ENCODE assay signal across 8 mouse cellular contexts in genomic region chr13:22041142-22041536, GRCm38 (mm10). TPM values are rescaled to one million over a fixed set of nuclear protein-coding genes. Genes with fewer than 3 reads are reported as not detected.
DNase-seq lines count a peak whose midpoint lies in the region; ATAC-seq and TF ChIP-seq lines count a peak whose summit lies in the region.
"Not testable (repeated sequence)": the region's sequence is repeated elsewhere in the genome, so short reads cannot be mapped to it uniquely, and the experiment has no call there.

Gene Hist1h4i, minus strand, starts transcription at chr13:22041362.

- peak within 1 kb of the TSS; percentile 96 for H3K4me2 ChIP-seq in CH12.LX (ENCODE audit: insufficient read depth, low read depth, poor library complexity, severe bottlenecking)
- H3K4me2 ChIP-seq in forebrain, embryonic 12.5 days = peak within 1 kb of the TSS; percentile 77
- H3K4me2 ChIP-seq in heart, embryonic 16.5 days (ENCODE audit: low read depth, low read length) = peak within 1 kb of the TSS; percentile 68
- peak within 1 kb of the TSS; percentile 82 for H3K4me2 ChIP-seq in liver, embryonic 13.5 days
- peak within 1 kb of the TSS; percentile 73 for H3K4me2 ChIP-seq in stomach, embryonic 14.5 days (replicated peaks; ENCODE audit: low read depth, low read length)

- WGBS in forebrain, embryonic 12.5 days = 0% methylated on average over 27 of the region's 27 CpGs
- 0% methylated on average over 22 of the region's 27 CpGs for WGBS in heart, embryonic 16.5 days
- under 1% methylated on average over 27 of the region's 27 CpGs for WGBS in liver, embryonic 13.5 days (ENCODE audit: insufficient replicate concordance)
- WGBS in stomach, embryonic 14.5 days = under 1% methylated on average over 21 of the region's 27 CpGs

- not testable (repeated sequence) for H3K79me2 ChIP-seq in CH12.LX (replicated peaks; ENCODE audit: control insufficient read depth, extremely low read depth, insufficient read depth, poor library complexity, severe bottlenecking)

- not testable (repeated sequence) for TF ChIP-seq CTCF in CH12.LX (conservative IDR thresholded peaks at IDR 0.05 in 1 of 2, IDR thresholded peaks at IDR 0.05 in 1 of 2; ENCODE audit: low read depth in 2 of 2, low read length in 2 of 2)

- peak within 1 kb of the TSS; percentile 41 to 67 (median 48) for H3K4me3 ChIP-seq in CH12.LX (replicated peaks in 1 of 3; ENCODE audit: low read depth in 2 of 3, low read length in 2 of 3, poor library complexity in 1 of 3)
- H3K4me3 ChIP-seq in forebrain, embryonic 12.5 days (replicated peaks) = peak within 1 kb of the TSS; percentile 48
- H3K4me3 ChIP-seq in heart, embryonic 16.5 days (ENCODE audit: low read length) = peak within 1 kb of the TSS; percentile 55
- H3K4me3 ChIP-seq in liver, embryonic 13.5 days (replicated peaks) = peak within 1 kb of the TSS; percentile 61
- H3K4me3 ChIP-seq in stomach, embryonic 14.5 days (ENCODE audit: low read depth, low read length) = peak within 1 kb of the TSS; percentile 40

- H3K27ac ChIP-seq in CH12.LX (ENCODE audit: insufficient read depth, low read depth) = peak within 1 kb of the TSS; percentile 96
- peak within 1 kb of the TSS; percentile 97 for H3K27ac ChIP-seq in forebrain, embryonic 12.5 days
- peak within 1 kb of the TSS; percentile 88 for H3K27ac ChIP-seq in heart, embryonic 16.5 days (ENCODE audit: low read length)
- H3K27ac ChIP-seq in liver, embryonic 13.5 days = peak within 1 kb of the TSS; percentile 100
- peak within 1 kb of the TSS; percentile 95 for H3K27ac ChIP-seq in stomach, embryonic 14.5 days (ENCODE audit: low read length)

- in situ Hi-C loops in CH12.LX (cut with MboI; ENCODE audit: low pct_ligation_motif_present, low pct_unique_long_range_greater_than_20kb, low sequenced_read_pairs) = loop anchor here (10.0 to 25.0 kb wide), 2 partner anchors 1384 to 1721 kb away; partner anchors contain the start of genes Abt1, Hist1h1a, Hist1h2ab and Hist1h3a

- H3K27me3 ChIP-seq in CH12.LX (replicated peaks); forebrain, embryonic 12.5 days; heart, embryonic 16.5 days (ENCODE audit: control insufficient read depth, insufficient read depth, low read length); liver, embryonic 13.5 days; stomach, embryonic 14.5 days (ENCODE audit: control insufficient read depth, insufficient read depth, low read length): not testable (repeated sequence)

- peak; percentile 70 for ATAC-seq in forebrain, embryonic 12.5 days (ENCODE audit: low FRiP score)
- ATAC-seq in heart, embryonic 16.5 days (replicated peaks; ENCODE audit: extremely low read depth, insufficient read depth, low FRiP score) = peak; percentile 56
- peak; percentile 48 for ATAC-seq in liver, embryonic 13.5 days (ENCODE audit: low read depth)
- peak; percentile 65 for ATAC-seq in stomach, embryonic 14.5 days (ENCODE audit: insufficient number of reproducible peaks, insufficient read depth, low FRiP score, low read depth)

- peak; percentile 95 for DNase-seq in CH12.LX (ENCODE audit: extremely low read depth)
- peak; percentile 98 for DNase-seq in c-Kit-positive CD71-positive TER-119-positive erythroid progenitor cells, embryonic 14.5 days (ENCODE audit: low spot score)
- peak; percentile 95 to 96 for DNase-seq in kidney, postnatal 25 days
- DNase-seq in liver, embryonic 13.5 days = peak; percentile 94
- DNase-seq in natural killer cell, adult 2 months (ENCODE audit: low spot score in 2 of 2) = peak; percentile 91 to 95

- H3K36me3 ChIP-seq in CH12.LX (replicated peaks in 1 of 2; ENCODE audit: control insufficient read depth in 1 of 2, insufficient read depth in 1 of 2, low read length in 1 of 2); forebrain, embryonic 12.5 days (replicated peaks); heart, embryonic 16.5 days (ENCODE audit: control insufficient read depth, insufficient read depth); liver, embryonic 13.5 days; stomach, embryonic 14.5 days (ENCODE audit: control insufficient read depth, insufficient read depth, low read length): not testable (repeated sequence)

- TF ChIP-seq RAD21 in CH12.LX (IDR thresholded peaks at IDR 0.05; ENCODE audit: low read depth, low read length) = not testable (repeated sequence)

- peak within 1 kb of the TSS; percentile 81 for H3K9ac ChIP-seq in CH12.LX (ENCODE audit: insufficient read depth, low read depth)
- H3K9ac ChIP-seq in forebrain, embryonic 12.5 days = peak within 1 kb of the TSS; percentile 72
- peak within 1 kb of the TSS; percentile 74 for H3K9ac ChIP-seq in heart, embryonic 16.5 days (ENCODE audit: low read length)
- peak within 1 kb of the TSS; percentile 88 for H3K9ac ChIP-seq in liver, embryonic 13.5 days
- H3K9ac ChIP-seq in stomach, embryonic 14.5 days (replicated peaks; ENCODE audit: low read depth, low read length) = peak within 1 kb of the TSS; percentile 43

- not testable (repeated sequence) for H3K9me3 ChIP-seq in CH12.LX (replicated peaks; ENCODE audit: low read length); forebrain, embryonic 12.5 days; heart, embryonic 16.5 days (replicated peaks; ENCODE audit: control insufficient read depth, low read length); liver, embryonic 13.5 days (replicated peaks); stomach, embryonic 14.5 days (ENCODE audit: control insufficient read depth, low read depth, low read length)

- dilution Hi-C loops in CH12.LX (cut with MboI; ENCODE audit: extremely low pct_ligation_motif_present, extremely low pct_unique_long_range_greater_than_20kb, low sequenced_read_pairs) = not testable (repeated sequence)

- peak; percentile 96 for TF ChIP-seq POLR2A in CH12.LX (IDR thresholded peaks at IDR 0.05; ENCODE audit: low read depth, low read length)

- peaks cover 0 to 42% of the 10 kb centered on the region in 2 experiments; a peak in 2 of 4 replicates for H3K4me1 ChIP-seq in CH12.LX (ENCODE audit: control insufficient read depth in 1 of 2, insufficient read depth in 2 of 2)
- peaks cover 26% of the 10 kb centered on the region for H3K4me1 ChIP-seq in forebrain, embryonic 12.5 days
- peaks cover 28% of the 10 kb centered on the region for H3K4me1 ChIP-seq in heart, embryonic 16.5 days (ENCODE audit: control insufficient read depth, insufficient read depth, low read length)
- peaks cover 74% of the 10 kb centered on the region for H3K4me1 ChIP-seq in liver, embryonic 13.5 days (replicated peaks)
- not testable (repeated sequence) for H3K4me1 ChIP-seq in stomach, embryonic 14.5 days (ENCODE audit: control insufficient read depth, insufficient read depth, low read length)

- not testable (repeated sequence) for TF ChIP-seq EP300 in CH12.LX (IDR thresholded peaks at IDR 0.05; ENCODE audit: low read length)

TF ChIP-seq in CH12.LX, 34 proteins besides CTCF, POLR2A, EP300 and RAD21:
- peak; percentile 97 for TF ChIP-seq UBTF (IDR thresholded peaks at IDR 0.05; ENCODE audit: low read depth, low read length)
- peak; percentile 98 for TF ChIP-seq TBP (conservative IDR thresholded peaks at IDR 0.05; ENCODE audit: low read depth, low read length)
- peak; percentile 29; the same call in 1 of the 2 replicates for TF ChIP-seq MEF2A (IDR thresholded peaks at IDR 0.05; ENCODE audit: borderline replicate concordance, low read depth, low read length)
- TF ChIP-seq POLR2AphosphoS2 (IDR thresholded peaks at IDR 0.05; ENCODE audit: low read depth, low read length) = peak; percentile 50; the same call in 1 of the 2 replicates
- peak; percentile 84 for TF ChIP-seq HCFC1 (IDR thresholded peaks at IDR 0.05; ENCODE audit: low read depth, low read length)
- peak; percentile 99 for TF ChIP-seq NELFE (IDR thresholded peaks at IDR 0.05; ENCODE audit: low read depth, low read length)
- TF ChIP-seq SIN3A (IDR thresholded peaks at IDR 0.05; ENCODE audit: low read length) = peak; percentile 74; the same call in 1 of the 2 replicates
- peak; percentile 81 for TF ChIP-seq CHD2 (IDR thresholded peaks at IDR 0.05; ENCODE audit: low read length)
- TF ChIP-seq ZMIZ1 (IDR thresholded peaks at IDR 0.05; ENCODE audit: low read depth, low read length) = peak; percentile 99
- peak; percentile 4; the same call in 1 of the 2 replicates for TF ChIP-seq BHLHE40 (IDR thresholded peaks at IDR 0.05; ENCODE audit: low read depth, low read length)
- TF ChIP-seq ELF1 (IDR thresholded peaks at IDR 0.05; ENCODE audit: low read depth, low read length) = peak; percentile 88
- peak; percentile 98 for TF ChIP-seq RCOR1 (conservative IDR thresholded peaks at IDR 0.05; ENCODE audit: low read depth, low read length)
- TF ChIP-seq ETS1 (conservative IDR thresholded peaks at IDR 0.05; ENCODE audit: low read depth, low read length) = 0 out of 2 replicates have a peak, but pooled peaks have one; percentile 24
- TF ChIP-seq TCF12 (IDR thresholded peaks at IDR 0.05; ENCODE audit: low read depth, low read length) = peak; percentile 73
- 0 out of 2 replicates have a peak, but pooled peaks have one; percentile 45 for TF ChIP-seq MXI1 (IDR thresholded peaks at IDR 0.05; ENCODE audit: low read depth, low read length)

RNA-seq across cellular contexts. Expression of gene Hist1h4i, which starts in this region (rescaled TPM):
- total RNA-seq in CH12.LX (2012; rRNA removed) (768 and 812 TPM in 2 replicates), CH12.LX (2014; rRNA removed) (29.9 and 35.7 TPM in 2 replicates)
- 6.4 TPM in 2 replicates for polyA plus RNA-seq in CH12.LX (2012; ENCODE audit: insufficient read length, low read depth)
- 44.5 and 46.9 TPM in 2 replicates for polyA plus RNA-seq in forebrain, embryonic 12.5 days (2016; fragmentation: Nextera tagmentation; extraction: Ambion mirVana)
- polyA plus RNA-seq in heart, embryonic 16.5 days (2015; fragmentation: Nextera tagmentation; extraction: Ambion mirVana) = 9.0 and 10.6 TPM in 2 replicates
- polyA plus RNA-seq in liver, embryonic 13.5 days (2015; fragmentation: Nextera tagmentation; extraction: Ambion mirVana) = 38.8 and 52.6 TPM in 2 replicates
- 19.1 and 22.4 TPM in 2 replicates for polyA plus RNA-seq in stomach, embryonic 14.5 days (2014; fragmentation: Nextera tagmentation; extraction: Ambion mirVana)

Comparison
In these comparisons a context has a peak if more than half of its experiments do, and no peak if none do; other contexts are left out.
1. Peak in every context shown above with its lines: DNase-seq, ATAC-seq, H3K4me3 ChIP-seq and H3K27ac ChIP-seq.